Mouse (Mus musculus): ENCODE data around the gene Mrps35.

DNA sequence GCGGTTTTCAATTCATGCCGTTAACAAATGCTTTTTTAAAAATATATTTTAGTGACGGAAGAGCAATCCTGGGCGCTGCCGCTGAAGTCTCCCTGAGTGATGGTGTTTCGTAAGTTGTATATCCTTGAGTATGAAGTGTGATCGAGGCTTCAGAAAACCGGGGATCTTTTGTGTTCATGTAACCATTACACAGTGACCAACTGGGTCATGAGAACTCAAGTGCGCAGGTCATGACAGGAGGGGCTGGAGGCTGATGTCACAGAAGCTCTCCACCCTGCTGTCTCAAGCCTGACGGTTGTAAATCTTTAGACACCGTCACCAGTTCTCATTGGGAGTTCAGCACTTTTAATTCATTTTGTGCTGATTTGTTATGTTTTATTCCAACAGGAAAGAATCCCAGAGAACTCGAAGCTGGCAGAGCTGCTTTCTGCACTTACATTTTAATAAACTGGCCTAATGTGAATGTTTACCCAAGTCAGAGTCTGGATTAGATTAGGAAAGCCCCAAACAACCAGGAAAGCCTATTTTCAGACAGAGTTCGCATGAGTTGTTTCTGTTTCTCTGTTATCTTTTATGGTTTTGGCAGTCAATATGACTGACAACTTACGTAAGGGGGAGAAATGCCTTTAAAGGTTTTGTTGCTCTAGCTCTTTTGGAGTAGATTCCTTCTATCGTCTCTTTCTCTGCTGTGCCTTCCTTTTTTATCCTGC lies 31.6 kb upstream of the Mrps35 start:
- no peak for TF ChIP-seq CTCF (IDR thresholded peaks at IDR 0.05; ENCODE audit: borderline replicate concordance, extremely low read depth, insufficient read depth, insufficient read length)
- no peak for TF ChIP-seq POLR2A (IDR thresholded peaks at IDR 0.05; ENCODE audit: borderline replicate concordance, extremely low read depth, insufficient read depth, insufficient read length, poor library complexity, severe bottlenecking)
